In the genomic region with DNA sequence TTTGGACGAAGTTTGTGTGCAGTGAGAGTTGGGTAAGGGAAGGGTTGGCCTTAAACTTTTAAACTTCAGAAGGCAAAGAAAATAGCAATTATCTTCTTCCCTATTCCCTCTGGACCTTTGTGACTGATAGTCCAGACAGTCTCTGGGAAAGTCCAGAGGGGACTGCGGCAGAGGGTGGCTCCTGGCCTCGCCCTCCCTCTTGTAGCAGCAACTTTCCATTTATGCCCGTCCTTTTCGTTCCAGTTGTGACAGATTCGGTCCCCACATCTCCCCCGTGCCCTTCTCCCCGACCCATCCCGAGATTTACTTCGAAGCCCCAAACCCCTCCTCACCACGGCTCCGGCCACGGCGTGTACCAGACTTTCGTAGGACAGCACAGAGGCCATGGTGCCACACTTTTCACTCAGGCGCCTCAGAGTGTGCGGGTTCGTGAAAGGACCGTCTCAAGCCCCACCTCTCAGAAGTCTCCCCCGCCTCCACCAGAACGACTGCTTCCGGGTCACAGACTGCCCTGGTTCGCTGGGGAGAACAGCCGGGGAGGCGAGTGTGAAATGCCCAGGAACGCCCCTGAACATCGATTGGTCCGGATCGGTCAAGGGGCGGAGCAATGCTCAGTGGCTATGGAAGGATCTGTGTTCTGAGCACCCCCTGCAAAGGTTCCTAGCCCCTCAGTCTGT, we compare ENCODE assay signal across 8 mouse cellular contexts. TPM values are rescaled to one million over a fixed set of nuclear protein-coding genes. Genes with fewer than 3 reads are reported as not detected.
DNase-seq lines count a peak whose midpoint lies in the region; ATAC-seq lines count a peak whose summit lies in the region.

A gene (minus strand): TSS at position 468 of the 677 bp plus-strand sequence.

- no peaks in the 10 kb centered on the region for H3K9me3 ChIP-seq in hindbrain, embryonic 16.5 days (ENCODE audit: control insufficient read depth, low read length)

- H3K4me2 ChIP-seq in hindbrain, embryonic 16.5 days (ENCODE audit: low read length): peak within 1 kb of the TSS; percentile 85

- peak within 1 kb of the TSS; percentile 83 for H3K9ac ChIP-seq in hindbrain, embryonic 16.5 days (ENCODE audit: low read depth, low read length)

- peak; percentile 99 for ATAC-seq in hindbrain, embryonic 16.5 days

- H3K4me3 ChIP-seq in hindbrain, embryonic 16.5 days (ENCODE audit: low read length): peak within 1 kb of the TSS; percentile 79
- peak within 1 kb of the TSS; percentile 90 for H3K4me3 ChIP-seq in macrophage (ENCODE audit: inconsistent target)

- peak within 1 kb of the TSS; percentile 80 for H3K27ac ChIP-seq in hindbrain, embryonic 16.5 days (ENCODE audit: low read depth, low read length)
- H3K27ac ChIP-seq in macrophage: peak within 1 kb of the TSS; percentile 81

- DNase-seq in T-cell, adult 2 months (ENCODE audit: low spot score): peak; percentile 95
- peak; percentile 89 to 90 for DNase-seq in cerebellum, postnatal 36 days
- DNase-seq in gastrocnemius, adult 18-20 months (ENCODE audit: low spot score): peak; percentile 98
- peak; percentile 93 for DNase-seq in left cerebral cortex, adult 18-20 months (ENCODE audit: low spot score in 2 of 2)
- DNase-seq in right cerebral cortex, adult 18-20 months: peak; percentile 95
- DNase-seq in urinary bladder, postnatal 10 days (ENCODE audit: low spot score): peak; percentile 74

- H3K79me2 ChIP-seq in macrophage (ENCODE audit: inconsistent target): peaks cover 37% of the 10 kb centered on the region

- H3K4me1 ChIP-seq in hindbrain, embryonic 16.5 days (ENCODE audit: control insufficient read depth, insufficient read depth, low read depth, low read length): peaks cover 13% of the 10 kb centered on the region

- peaks cover 16% of the 10 kb centered on the region for H3K36me3 ChIP-seq in hindbrain, embryonic 16.5 days (ENCODE audit: control insufficient read depth, insufficient read depth, low read length)
- no peaks in the 10 kb centered on the region; the same call in 1 of the 2 replicates for H3K36me3 ChIP-seq in macrophage (ENCODE audit: inconsistent target)

- no peaks in the 10 kb centered on the region for H3K27me3 ChIP-seq in hindbrain, embryonic 16.5 days (replicated peaks; ENCODE audit: control insufficient read depth, insufficient read depth, low read length)

- under 1% methylated on average over 30 of the region's 30 CpGs for WGBS in hindbrain, embryonic 16.5 days
- WGBS in macrophage (ENCODE audit: missing documents): under 1% methylated on average over 30 of the region's 30 CpGs

RNA-seq across cellular contexts. Expression of the gene that starts here (rescaled TPM):
- total RNA-seq in gastrocnemius, adult 18-20 months (2021): 1 to 10 TPM; 6.7 TPM
- polyA plus RNA-seq in hindbrain, embryonic 16.5 days (2015; fragmentation: Nextera tagmentation; extraction: Ambion mirVana): 131 and 133 TPM in 2 replicates
- 10 to 100 TPM; 34.5 to 39.7 TPM for total RNA-seq in left cerebral cortex, adult 18-20 months (2021)
- total RNA-seq in macrophage (2018; cell fraction: chromatin; rRNA removed): 10 to 100 TPM; 25.1 to 96.0 (median 46.9) TPM
- 10 to 100 TPM; 22.8 to 37.0 (median 27.3) TPM for total RNA-seq in macrophage (2018; cell fraction: cytosol; rRNA removed)
- 10 to 100 TPM; 25.8 to 71.8 (median 36.2) TPM for total RNA-seq in macrophage (2018; cell fraction: nucleus; rRNA removed)
- polyA plus RNA-seq in macrophage (2018): 21.0 to 35.4 TPM (median 34.3 TPM) in 3 replicates

Comparison
In these comparisons a context has a peak if more than half of its experiments do, and no peak if none do; other contexts are left out.
1. Peak in every context shown above with its lines: DNase-seq, ATAC-seq, H3K4me3 ChIP-seq and H3K27ac ChIP-seq.
2. RNA of the gene that starts here (total RNA-seq): 34.5 to 39.7 TPM in left cerebral cortex, adult 18-20 months; 6.7 TPM in gastrocnemius, adult 18-20 months; every median in the first group is over 4 times any median in the second.